Comparison of ENCODE assay signal across 23 mouse cellular contexts in genomic region chr11:87667107-87668090, GRCm38 (mm10). TPM values are rescaled to one million over a fixed set of nuclear protein-coding genes. Genes with fewer than 3 reads are reported as not detected.
A peak's percentile ranks its signal among the peaks of the same experiment; 100 is the strongest.
DNase-seq lines count a peak whose midpoint lies in the region; ATAC-seq and TF ChIP-seq lines count a peak whose summit lies in the region.
"Had no signal": no experiment of that assay in that cellular context is flagged by ENCODE, and none has a peak within 500 bp of the region (broad histone marks: within the 10 kb centered on the region; RNA-seq: fewer than 3 reads in every experiment).

No protein-coding gene starts in this region.

- no peak overlapping the region for H3K27ac ChIP-seq in liver, embryonic 15.5 days (replicated peaks)
- H3K27ac ChIP-seq in liver, embryonic 11.5 days (ENCODE audit: low read depth, low read length): no peak overlapping the region
- H3K27ac ChIP-seq in small intestine, adult 2 months (ENCODE audit: insufficient read depth, low read depth, low read length): peak overlapping the region; percentile 71
- no peak overlapping the region for H3K27ac ChIP-seq in midbrain, embryonic 10.5 days (replicated peaks)
- H3K27ac ChIP-seq: forebrain, embryonic 15.5 days; hindbrain, embryonic 10.5 days; limb, embryonic 15.5 days had no signal

- TF ChIP-seq POLR2A in small intestine, adult 2 months (IDR thresholded peaks at IDR 0.05; ENCODE audit: low read depth, low read length): no peak

- H3K9ac ChIP-seq in liver, embryonic 15.5 days: no peak overlapping the region
- H3K9ac ChIP-seq in liver, embryonic 11.5 days (ENCODE audit: low read depth, low read length): no peak overlapping the region
- H3K9ac ChIP-seq: forebrain, embryonic 15.5 days; limb, embryonic 15.5 days had no signal

- H3K4me1 ChIP-seq in liver, embryonic 15.5 days (replicated peaks): peaks cover 11% of the 10 kb centered on the region
- peaks cover 6% of the 10 kb centered on the region; the same call in 1 of the 2 replicates for H3K4me1 ChIP-seq in liver, embryonic 11.5 days (replicated peaks; ENCODE audit: control insufficient read depth, insufficient read depth, low read length)
- peaks cover 7% of the 10 kb centered on the region; the same call in 1 of the 2 replicates for H3K4me1 ChIP-seq in small intestine, adult 2 months (ENCODE audit: control insufficient read depth, insufficient read depth, insufficient read length, low read length)
- peaks cover 6% of the 10 kb centered on the region for H3K4me1 ChIP-seq in midbrain, embryonic 10.5 days

- DNase-seq in liver, embryonic 11.5 days (ENCODE audit: low spot score): no peak
- peak; percentile 35 for DNase-seq in lung, postnatal 36 days
- DNase-seq in lung, postnatal 10 days: no peak
- DNase-seq in midbrain, embryonic 10.5 days (ENCODE audit: low spot score): no peak
- no peak for DNase-seq in adipocyte (ENCODE audit: low spot score)
- DNase-seq: adrenal gland, postnatal 10 days; B cell, adult 2 months; cerebellum, adult 2 months; gastrocnemius, postnatal 10 days; kidney, adult 18-20 months; left cerebral cortex, postnatal 4 days; right cerebral cortex, adult 18-20 months; right cerebral cortex, postnatal 4 days; thymus, postnatal 25 days had no signal

- H3K4me2 ChIP-seq in liver, embryonic 15.5 days: 0 out of 2 replicates have a peak overlapping the region, but pooled peaks have one; percentile 11
- no peak overlapping the region for H3K4me2 ChIP-seq in liver, embryonic 11.5 days
- H3K4me2 ChIP-seq: forebrain, embryonic 15.5 days; heart, embryonic 11.5 days; limb, embryonic 15.5 days; midbrain, embryonic 11.5 days had no signal

- no peaks in the 10 kb centered on the region for H3K9me3 ChIP-seq in liver, embryonic 15.5 days (replicated peaks)
- no peaks in the 10 kb centered on the region for H3K9me3 ChIP-seq in liver, embryonic 11.5 days (ENCODE audit: control insufficient read depth, low read length)
- H3K9me3 ChIP-seq in midbrain, embryonic 10.5 days (replicated peaks): no peaks in the 10 kb centered on the region
- H3K9me3 ChIP-seq: forebrain, embryonic 15.5 days; hindbrain, embryonic 10.5 days; limb, embryonic 15.5 days had no signal

- 36% methylated on average over 4 of the region's 4 CpGs for WGBS in liver, embryonic 15.5 days (ENCODE audit: insufficient replicate concordance)
- WGBS in liver, embryonic 11.5 days: 50% methylated on average over 4 of the region's 4 CpGs
- 13% methylated on average over 4 of the region's 4 CpGs for WGBS in small intestine, adult 2 months
- 77% methylated on average over 4 of the region's 4 CpGs for WGBS in midbrain, embryonic 10.5 days

- H3K27me3 ChIP-seq in liver, embryonic 15.5 days: peaks cover 9% of the 10 kb centered on the region; the same call in 1 of the 2 replicates
- no peaks in the 10 kb centered on the region for H3K27me3 ChIP-seq in liver, embryonic 11.5 days (replicated peaks; ENCODE audit: control insufficient read depth, insufficient read depth, low read length)
- no peaks in the 10 kb centered on the region for H3K27me3 ChIP-seq in small intestine, adult 2 months (ENCODE audit: control insufficient read depth, insufficient read depth, low read length)
- H3K27me3 ChIP-seq in midbrain, embryonic 10.5 days (ENCODE audit: low read depth, poor library complexity, severe bottlenecking): peaks cover 23% of the 10 kb centered on the region

- TF ChIP-seq CTCF in small intestine, adult 2 months (IDR thresholded peaks at IDR 0.05; ENCODE audit: extremely low read depth, insufficient read length, insufficient replicate concordance, low read depth, low read length): no peak

- no peak overlapping the region for H3K4me3 ChIP-seq in liver, embryonic 15.5 days (replicated peaks)
- H3K4me3 ChIP-seq in liver, embryonic 11.5 days (ENCODE audit: low read depth, low read length): no peak overlapping the region
- H3K4me3 ChIP-seq in small intestine, adult 2 months (ENCODE audit: low read depth, low read length): no peak overlapping the region
- H3K4me3 ChIP-seq in midbrain, embryonic 10.5 days: no peak overlapping the region
- H3K4me3 ChIP-seq: forebrain, embryonic 15.5 days; hindbrain, embryonic 10.5 days had no signal

- no peaks in the 10 kb centered on the region for H3K36me3 ChIP-seq in liver, embryonic 15.5 days (replicated peaks)
- H3K36me3 ChIP-seq in liver, embryonic 11.5 days (ENCODE audit: control insufficient read depth, insufficient read depth, low read length): no peaks in the 10 kb centered on the region
- peaks cover 5% of the 10 kb centered on the region; the same call in 1 of the 2 replicates for H3K36me3 ChIP-seq in small intestine, adult 2 months (ENCODE audit: control insufficient read depth, insufficient read depth, low read length)
- no peaks in the 10 kb centered on the region for H3K36me3 ChIP-seq in midbrain, embryonic 10.5 days
- H3K36me3 ChIP-seq: forebrain, embryonic 15.5 days; hindbrain, embryonic 10.5 days; limb, embryonic 15.5 days had no signal

- ATAC-seq in liver, embryonic 15.5 days (ENCODE audit: insufficient read depth): no peak
- no peak for ATAC-seq in liver, embryonic 11.5 days (replicated peaks; ENCODE audit: low FRiP score)
- ATAC-seq: activated CD4-positive, CD25-positive, alpha-beta regulatory T cell, adult 4 months; forebrain, embryonic 15.5 days; hindbrain, embryonic 16.5 days had no signal

RNA-seq across cellular contexts. Expression of gene Rnf43, which starts 4.9 kb away (rescaled TPM):
- polyA plus RNA-seq in liver, embryonic 15.5 days (2015; fragmentation: Nextera tagmentation; extraction: Ambion mirVana): 5.0 and 5.6 TPM in 2 replicates
- polyA plus RNA-seq in liver, embryonic 11.5 days (2014; fragmentation: Nextera tagmentation; extraction: Ambion mirVana): 8.2 and 10.0 TPM in 2 replicates
- 16.3 and 19.6 TPM in 2 replicates for polyA plus RNA-seq in small intestine, adult 2 months (2012; rRNA removed)
- 0.95 and 1.3 TPM in 2 replicates for polyA plus RNA-seq in midbrain, embryonic 10.5 days (2016; fragmentation: Nextera tagmentation; extraction: Ambion mirVana)

RNA-seq across cellular contexts. Expression of gene Hsf5, which starts 50.4 kb away (rescaled TPM):
- polyA plus RNA-seq in liver, embryonic 15.5 days (2015; fragmentation: Nextera tagmentation; extraction: Ambion mirVana): not detected in 2 replicates
- 0.08 and 0.10 TPM in 2 replicates for polyA plus RNA-seq in liver, embryonic 11.5 days (2014; fragmentation: Nextera tagmentation; extraction: Ambion mirVana)
- 0.13 and 0.34 TPM in 2 replicates for polyA plus RNA-seq in small intestine, adult 2 months (2012; rRNA removed)
- polyA plus RNA-seq in midbrain, embryonic 10.5 days (2016; fragmentation: Nextera tagmentation; extraction: Ambion mirVana): 0.40 and 0.42 TPM in 2 replicates
